Mouse (Mus musculus) lung, adult 2 months (tissue): ENCODE data around the gene Fhl1.

Experiments
- CTCF ChIP-seq: fragments of 200-500 bp; IDR thresholded peaks from 2 replicates; pipeline ENCODE4 v1.5.1; 2011; ENCODE audit warnings: mild to moderate bottlenecking, low read length, control low read depth; ENCODE audit not compliant: insufficient read depth
- POLR2A ChIP-seq: fragments of 200-500 bp; IDR thresholded peaks from 2 replicates; pipeline ENCODE4 v1.6.1; 2011; ENCODE audit warnings: low read depth, mild to moderate bottlenecking, control low read depth, low read length, borderline replicate concordance; ENCODE audit errors: extremely low read depth

- TF ChIP-seq CTCF (no peak), POLR2A (no peak)
These were observed 6.4 kb downstream of the Fhl1 start for GRCm38 (mm10) chrX:56737848-56738554.
